Mouse (Mus musculus) limb, embryonic 15.5 days (tissue): ENCODE data around the gene Pde4dip. TPM values are rescaled to one million over a fixed set of nuclear protein-coding genes. Genes with fewer than 3 reads are reported as not detected.

ENCODE experiments used
- ATAC-seq: fragments of 200-750 bp; cut with Nextera tagmentation; 2 replicates; pipeline ENCODE4 v1.8.0; 2017; ENCODE audit warnings: low read depth, moderate TSS enrichment; ENCODE audit not compliant: insufficient number of reproducible peaks, low FRiP score, low TSS enrichment
- H3K27ac ChIP-seq: fragments of 300-500 bp; sonication (generic); 2 replicates; pipeline ENCODE4 v1.5.1; 2015; ENCODE audit warnings: moderate library complexity, mild to moderate bottlenecking, inconsistent platforms
- H3K27me3 ChIP-seq: fragments of 300-500 bp; sonication (generic); 2 replicates; pipeline ENCODE4 v1.6.1; 2015; ENCODE audit warnings: inconsistent platforms
- H3K36me3 ChIP-seq: fragments of 300-500 bp; sonication (generic); 2 replicates; pipeline ENCODE4 v1.6.1; 2015; ENCODE audit warnings: inconsistent platforms
- H3K4me1 ChIP-seq: fragments of 300-500 bp; sonication (generic); 2 replicates; pipeline ENCODE4 v1.6.1; 2015; ENCODE audit warnings: inconsistent platforms
- H3K4me2 ChIP-seq: fragments of 300-500 bp; sonication (generic); 2 replicates; pipeline ENCODE4 v1.6.1; 2015; ENCODE audit warnings: mild to moderate bottlenecking, inconsistent platforms
- H3K4me3 ChIP-seq: fragments of 300-500 bp; sonication (generic); 2 replicates; pipeline ENCODE4 v1.5.1; 2015; ENCODE audit warnings: mild to moderate bottlenecking, inconsistent platforms
- H3K9ac ChIP-seq: fragments of 300-500 bp; sonication (generic); 2 replicates; pipeline ENCODE4 v1.6.1; 2015; ENCODE audit warnings: inconsistent platforms
- H3K9me3 ChIP-seq: fragments of 300-500 bp; sonication (generic); 2 replicates; pipeline ENCODE4 v1.6.1; 2016; ENCODE audit warnings: inconsistent platforms
- WGBS: fragments of 180-500 bp; shearing (Covaris S2); methylation state at CpG from one replicate; pipeline ENCODE4 v1.1.7; 2015; 5-methylcytosine and 5-hydroxymethylcytosine counted together
- polyA plus RNA-seq: library from polyadenylated mRNA; unstranded; fragments of >200 nt; fragmentation: Nextera tagmentation; extraction: Ambion mirVana; gene quantifications from 2 replicates; pipeline ENCODE4 v1.2.1, GENCODE M21; 2015

Pde4dip gene
- polyA plus RNA-seq, 1 experiment from 2014 or later: 33.6 TPM

DNA sequence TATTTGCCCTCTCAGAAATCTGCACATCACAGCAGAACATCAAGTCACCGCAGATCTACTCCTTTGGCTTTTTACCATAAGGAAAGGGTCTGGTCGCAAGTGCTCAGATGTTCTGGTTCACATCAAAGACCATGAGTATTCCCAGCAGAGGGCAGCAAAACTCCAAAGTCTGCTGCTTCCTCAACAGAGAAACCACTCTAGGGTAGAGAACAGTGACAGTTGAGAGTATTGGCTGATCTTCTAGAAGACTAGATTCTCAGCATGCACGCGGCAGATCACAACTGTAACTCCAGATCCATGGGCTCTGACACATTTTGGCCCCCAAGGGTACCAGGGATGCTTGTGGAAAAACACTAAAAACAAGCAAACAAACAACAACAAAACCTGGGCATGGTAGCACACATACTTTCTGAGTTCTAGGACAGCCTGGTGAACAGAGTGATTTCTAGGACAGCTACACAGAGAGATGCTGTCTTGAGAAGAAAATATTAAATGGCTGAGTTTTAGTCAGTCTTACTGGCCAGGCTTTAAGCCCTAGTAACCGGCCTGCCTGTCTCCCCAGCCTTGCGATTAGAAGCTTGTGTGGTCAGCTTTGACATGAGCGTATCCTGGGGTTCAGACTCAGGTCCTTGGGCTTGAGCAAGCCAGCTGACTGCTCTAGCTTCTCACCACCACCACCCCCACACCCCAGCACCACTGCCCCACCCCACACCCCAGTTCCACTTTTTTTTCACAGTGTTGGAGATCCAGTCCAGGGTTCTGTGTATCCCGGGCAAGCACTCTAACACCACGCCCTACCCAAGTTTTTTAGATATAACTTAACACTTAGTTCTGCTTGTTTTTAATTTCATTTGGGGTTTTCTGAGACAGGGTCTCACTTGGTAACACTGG lies 40.7 kb upstream of the Pde4dip start:
- 53% methylated on average over 9 of the region's 9 CpGs for WGBS

GRCm38 (mm10) chr3:97927322-97927721 lies 38.8 kb upstream of the Pde4dip start:
- H3K4me1 ChIP-seq: peaks cover 31% of the 10 kb centered on the region
- no peak overlapping the region for H3K4me3 ChIP-seq
- 72% methylated on average over 4 of the region's 4 CpGs for WGBS
- no peak overlapping the region for H3K4me2 ChIP-seq
- peaks cover 17% of the 10 kb centered on the region for H3K36me3 ChIP-seq
- no peaks in the 10 kb centered on the region for H3K9me3 ChIP-seq
- no peak for ATAC-seq
- no peak overlapping the region for H3K9ac ChIP-seq
- peak overlapping the region; percentile 27; the same call in 1 of the 2 replicates for H3K27ac ChIP-seq
- H3K27me3 ChIP-seq: no peaks in the 10 kb centered on the region

More for the DNA sequence above, 40.7 kb upstream of the Pde4dip start:
- Histone ChIP-seq H3K4me3 (no peak overlapping the region), H3K9ac (no peak overlapping the region), H3K4me1 (peaks cover 45% of the 10 kb centered on the region), H3K4me2 (no peak overlapping the region), H3K27ac (no peak overlapping the region), H3K9me3 (no peaks in the 10 kb centered on the region), H3K27me3 (no peaks in the 10 kb centered on the region), H3K36me3 (no peaks in the 10 kb centered on the region)
- peak; percentile 30; the same call in 1 of the 2 replicates for ATAC-seq

DNA sequence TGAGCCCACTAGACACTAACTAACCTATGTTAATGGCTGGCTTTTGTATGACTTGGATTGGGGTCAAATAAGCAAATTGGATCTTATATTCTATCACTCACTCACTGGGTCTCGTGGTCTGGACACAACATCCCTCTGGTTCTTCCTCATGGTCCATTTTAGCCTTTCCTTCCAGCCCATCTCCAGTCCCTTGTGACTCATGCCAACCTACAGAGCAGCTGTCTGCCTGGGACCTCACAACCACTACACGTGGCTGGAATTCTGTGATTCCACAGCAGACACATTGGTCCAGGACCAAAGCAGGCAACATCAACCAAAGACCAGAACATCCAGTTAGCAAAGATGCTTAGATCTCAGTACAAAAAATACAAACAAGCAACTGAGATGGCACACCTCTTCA lies 36.7 kb upstream of the Pde4dip start:
- Histone ChIP-seq H3K27me3 (no peaks in the 10 kb centered on the region), H3K36me3 (peaks cover 28% of the 10 kb centered on the region), H3K27ac (no peak overlapping the region), H3K4me2 (no peak overlapping the region), H3K4me1 (peaks cover 11% of the 10 kb centered on the region), H3K9ac (no peak overlapping the region), H3K4me3 (no peak overlapping the region), H3K9me3 (no peaks in the 10 kb centered on the region)
- no peak for ATAC-seq
- WGBS: 83% methylated on average over 2 of the region's 2 CpGs

GRCm38 (mm10) chr3:97918885-97919550 lies 30.5 kb upstream of the Pde4dip start:
- H3K4me3 ChIP-seq: no peak overlapping the region
- no peak overlapping the region for H3K9ac ChIP-seq
- WGBS: 88% methylated on average over 10 of the region's 10 CpGs
- no peaks in the 10 kb centered on the region for H3K27me3 ChIP-seq
- H3K4me2 ChIP-seq: no peak overlapping the region
- ATAC-seq: no peak
- peaks cover 76% of the 10 kb centered on the region for H3K36me3 ChIP-seq
- H3K27ac ChIP-seq: no peak overlapping the region
- no peaks in the 10 kb centered on the region for H3K4me1 ChIP-seq
- no peaks in the 10 kb centered on the region for H3K9me3 ChIP-seq

GRCm38 (mm10) chr3:97915081-97915480 lies 26.6 kb upstream of the Pde4dip start:
- H3K4me2 ChIP-seq: no peak overlapping the region
- H3K27me3 ChIP-seq: no peaks in the 10 kb centered on the region
- H3K27ac ChIP-seq: no peak overlapping the region
- no peaks in the 10 kb centered on the region for H3K4me1 ChIP-seq
- WGBS: 66% methylated on average over 4 of the region's 4 CpGs
- ATAC-seq: no peak
- H3K4me3 ChIP-seq: no peak overlapping the region
- H3K9ac ChIP-seq: no peak overlapping the region
- H3K36me3 ChIP-seq: peaks cover 61% of the 10 kb centered on the region
- no peaks in the 10 kb centered on the region for H3K9me3 ChIP-seq

DNA sequence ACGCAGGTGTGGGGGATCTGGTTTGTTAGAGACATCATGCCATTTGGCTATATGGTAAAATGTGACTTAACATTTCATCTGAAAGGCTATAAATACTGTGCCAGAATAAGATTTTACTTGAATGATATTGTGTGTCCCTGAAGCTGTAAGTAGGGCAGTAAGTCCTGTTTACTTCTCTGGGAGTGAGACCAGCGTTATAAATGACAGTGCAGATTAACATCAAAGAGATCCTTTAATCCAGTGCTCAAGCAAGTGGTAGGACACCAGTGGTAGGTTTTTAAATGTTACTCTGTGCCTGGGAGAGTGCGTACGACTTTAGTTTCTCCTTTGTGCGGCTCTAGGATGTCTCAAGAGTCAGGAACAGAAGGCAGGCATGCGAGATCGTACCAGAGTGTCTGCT lies 22.6 kb upstream of the Pde4dip start:
- 73% methylated on average over 7 of the region's 7 CpGs for WGBS
- H3K4me3 ChIP-seq: no peak overlapping the region
- no peak for ATAC-seq
- no peak overlapping the region for H3K27ac ChIP-seq
- H3K9me3 ChIP-seq: no peaks in the 10 kb centered on the region
- no peak overlapping the region for H3K4me2 ChIP-seq
- H3K27me3 ChIP-seq: no peaks in the 10 kb centered on the region
- no peak overlapping the region for H3K9ac ChIP-seq
- H3K4me1 ChIP-seq: no peaks in the 10 kb centered on the region
- peaks cover 45% of the 10 kb centered on the region for H3K36me3 ChIP-seq

GRCm38 (mm10) chr3:97909737-97910136 lies 21.2 kb upstream of the Pde4dip start:
- Histone ChIP-seq H3K4me2 (no peak overlapping the region), H3K27me3 (no peaks in the 10 kb centered on the region), H3K4me3 (no peak overlapping the region), H3K9ac (no peak overlapping the region), H3K9me3 (no peaks in the 10 kb centered on the region), H3K4me1 (no peaks in the 10 kb centered on the region), H3K36me3 (peaks cover 32% of the 10 kb centered on the region), H3K27ac (no peak overlapping the region)
- no peak for ATAC-seq
- 58% methylated on average over 2 of the region's 2 CpGs for WGBS

DNA sequence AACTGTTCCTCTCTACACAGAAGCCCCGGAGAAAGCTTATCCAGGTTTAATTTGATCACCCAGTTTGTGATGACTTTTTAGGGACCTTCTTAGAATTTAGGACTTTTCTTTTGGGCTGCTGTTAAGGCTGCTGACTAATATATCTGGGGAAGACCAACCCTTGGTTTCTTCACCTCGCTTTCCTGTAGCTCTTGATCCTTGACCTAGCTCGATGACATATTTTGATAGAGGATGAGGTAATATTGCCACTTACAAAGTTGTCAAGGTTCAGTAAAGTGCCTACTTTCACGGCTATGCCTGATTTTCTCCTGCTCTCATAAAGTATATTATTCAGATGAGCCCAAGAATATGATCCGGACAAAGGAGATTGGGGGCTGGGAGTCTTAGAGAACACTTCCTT lies 13.1 kb upstream of the Pde4dip start:
- no peaks in the 10 kb centered on the region for H3K36me3 ChIP-seq
- peaks cover 16% of the 10 kb centered on the region for H3K4me1 ChIP-seq
- WGBS: 12% methylated on average over 5 of the region's 5 CpGs
- H3K27ac ChIP-seq: peak overlapping the region; percentile 75
- no peak for ATAC-seq
- H3K27me3 ChIP-seq: no peaks in the 10 kb centered on the region
- no peaks in the 10 kb centered on the region for H3K9me3 ChIP-seq
- H3K4me3 ChIP-seq: peak overlapping the region; percentile 98
- H3K4me2 ChIP-seq: peak overlapping the region; percentile 67
- peak overlapping the region; percentile 98 for H3K9ac ChIP-seq

DNA sequence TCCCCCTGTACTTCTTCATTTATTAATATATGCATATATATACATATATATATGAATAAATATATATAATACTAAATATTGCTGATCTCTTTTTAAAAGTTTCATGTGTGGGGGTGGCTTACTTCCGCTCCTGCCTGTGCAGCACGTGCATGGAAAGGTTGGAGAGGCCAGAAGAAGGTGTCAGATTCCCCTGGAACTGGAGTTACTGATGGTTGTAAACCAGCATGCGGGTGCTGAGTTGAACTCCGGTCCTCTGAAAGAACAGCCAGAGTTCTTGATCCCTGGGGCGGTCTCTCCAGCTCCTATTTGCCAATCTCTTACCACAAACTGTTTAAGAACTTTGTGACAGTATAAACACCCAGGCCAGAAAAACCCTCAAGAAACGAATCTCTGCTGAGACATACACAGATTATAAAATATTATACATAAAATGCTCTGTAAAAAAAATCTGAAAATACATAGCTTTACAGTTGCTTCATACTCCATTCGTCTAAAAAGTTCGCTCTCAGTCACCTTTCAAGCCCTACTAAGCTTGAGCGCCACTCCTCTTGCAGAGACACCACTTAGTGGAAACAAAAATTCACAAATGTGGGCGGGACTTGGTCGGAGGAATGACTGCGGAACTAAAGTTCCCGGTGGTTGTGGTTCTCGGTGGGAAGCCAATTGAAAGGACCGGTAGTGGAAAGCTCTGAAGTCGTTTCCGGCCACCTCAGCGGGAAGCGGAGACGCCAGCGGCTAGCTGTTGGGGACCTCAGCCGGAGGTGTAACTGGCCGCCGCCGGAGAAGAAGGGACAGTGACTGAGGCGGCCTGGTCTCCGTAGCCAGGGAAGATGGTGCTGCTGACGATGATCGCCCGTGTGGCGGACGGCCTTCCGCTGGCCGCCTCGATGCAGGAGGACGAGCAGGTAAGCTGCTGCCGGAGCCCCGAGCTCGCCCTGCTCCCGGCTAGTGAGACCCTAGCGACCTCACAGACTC lies 12.3 kb upstream of the Pde4dip start, which contains the start of gene Sec22b:
Sec22b (plus strand) TSS at position 675 of the 975 bp plus-strand sequence.
- Histone ChIP-seq H3K9me3 (no peaks in the 10 kb centered on the region), H3K36me3 (no peaks in the 10 kb centered on the region), H3K4me1 (peaks cover 16% of the 10 kb centered on the region), H3K27ac (peak within 1 kb of the TSS; percentile 75), H3K4me3 (peak within 1 kb of the TSS; percentile 98), H3K27me3 (no peaks in the 10 kb centered on the region), H3K9ac (peak within 1 kb of the TSS; percentile 98), H3K4me2 (peak within 1 kb of the TSS; percentile 67)
- 1% methylated on average over 40 of the region's 41 CpGs for WGBS
- peak; percentile 79 for ATAC-seq

DNA sequence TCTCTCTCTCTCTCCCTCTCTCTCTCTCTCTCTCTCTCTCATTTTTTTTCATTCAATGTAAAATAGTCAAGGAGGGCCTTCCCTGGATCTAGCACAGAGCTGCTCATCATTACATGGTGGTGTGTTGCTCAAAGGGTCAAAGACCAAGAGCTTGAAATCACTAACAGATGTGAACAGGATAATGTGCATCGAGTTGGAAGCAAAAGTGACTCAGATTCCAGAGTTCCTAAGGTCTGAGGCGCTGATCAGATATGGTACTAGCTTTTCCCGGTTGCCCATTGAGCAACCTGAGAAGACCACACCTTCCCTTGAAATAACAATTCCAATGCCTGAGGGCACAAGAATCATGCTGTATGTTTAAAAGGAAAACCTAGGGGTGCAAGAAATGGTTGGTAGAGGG lies 9.9 kb upstream of the Pde4dip start:
- Histone ChIP-seq H3K9ac (no peak overlapping the region), H3K9me3 (no peaks in the 10 kb centered on the region), H3K27me3 (no peaks in the 10 kb centered on the region), H3K4me3 (no peak overlapping the region), H3K4me1 (peaks cover 14% of the 10 kb centered on the region), H3K36me3 (no peaks in the 10 kb centered on the region), H3K4me2 (no peak overlapping the region), H3K27ac (no peak overlapping the region)
- ATAC-seq: no peak
- 29% methylated on average over 3 of the region's 3 CpGs for WGBS

- 54% methylated on average over 6 of the region's 6 CpGs for WGBS
- H3K27me3 ChIP-seq: peaks cover 14% of the 10 kb centered on the region
- H3K4me2 ChIP-seq: no peak overlapping the region
- H3K4me3 ChIP-seq: no peak overlapping the region
- H3K27ac ChIP-seq: no peak overlapping the region
- H3K36me3 ChIP-seq: no peaks in the 10 kb centered on the region
- ATAC-seq: no peak
- H3K9me3 ChIP-seq: no peaks in the 10 kb centered on the region
- no peaks in the 10 kb centered on the region for H3K4me1 ChIP-seq
- H3K9ac ChIP-seq: no peak overlapping the region
Measured at GRCm38 (mm10) chr3:97894695-97895094, 6.2 kb upstream of the Pde4dip start.
